Mouse (Mus musculus) liver, adult 2 months (tissue): Measurements from ENCODE around the gene Gabbr2. TPM values are rescaled to one million over a fixed set of nuclear protein-coding genes. Genes with fewer than 3 reads are reported as not detected.

Experiments used
- DNase-seq: peaks from one replicate; pipeline ENCODE4 v3.0.0-alpha.2; 2011; ENCODE audit warnings: low read depth, low spot score; ENCODE audit errors: extremely low read depth
- H3K27ac ChIP-seq: fragments of 200-500 bp; replicated peaks from 2 replicates; pipeline ENCODE4 v1.5.1; 2012; ENCODE audit warnings: low read depth, mild to moderate bottlenecking, control low read depth, inconsistent platforms, low read length; ENCODE audit not compliant: insufficient read depth
- H3K27me3 ChIP-seq: fragments of 200-500 bp; 2 replicates; pipeline ENCODE4 v1.6.1; 2012; ENCODE audit warnings: mild to moderate bottlenecking, moderate library complexity, low read length, inconsistent platforms; ENCODE audit not compliant: control insufficient read depth, insufficient read depth
- H3K36me3 ChIP-seq: fragments of 200-500 bp; 2 replicates; pipeline ENCODE4 v1.6.1; 2012; ENCODE audit warnings: low read length, inconsistent platforms; ENCODE audit not compliant: control insufficient read depth, insufficient read depth
- H3K4me1 ChIP-seq: fragments of 200-500 bp; 2 replicates; pipeline ENCODE4 v1.6.1; 2011; ENCODE audit warnings: low read length; ENCODE audit not compliant: control insufficient read depth, insufficient read depth
- H3K4me3 ChIP-seq: fragments of 200-500 bp; 2 replicates; pipeline ENCODE4 v1.5.1; 2011; ENCODE audit warnings: low read depth, mild to moderate bottlenecking, control low read depth, low read length, moderate library complexity; ENCODE audit not compliant: insufficient read depth
- H3K79me2 ChIP-seq: fragments of 200-500 bp; 2 replicates; pipeline ENCODE4 v1.6.1; 2012; ENCODE audit warnings: inconsistent platforms, mild to moderate bottlenecking, low read length, moderate library complexity; ENCODE audit not compliant: control insufficient read depth, insufficient read depth
- H3K9ac ChIP-seq: fragments of 200-500 bp; 2 replicates; pipeline ENCODE4 v1.6.1; 2012; ENCODE audit warnings: low read depth, mild to moderate bottlenecking, control low read depth, inconsistent platforms, low read length
- CTCF ChIP-seq: fragments of 200-500 bp; IDR thresholded peaks from 2 replicates; pipeline ENCODE4 v1.5.1; 2011; ENCODE audit warnings: low read depth, low read length, control low read depth
- POLR2A ChIP-seq: fragments of 200-500 bp; IDR thresholded peaks from 2 replicates; pipeline ENCODE4 v1.6.1; 2011; ENCODE audit warnings: low read length, control low read depth; ENCODE audit not compliant: insufficient read depth; ENCODE audit errors: extremely low read depth
- WGBS: fragments of 180-500 bp; shearing (Covaris S2); methylation state at CpG from one replicate; pipeline ENCODE4 v1.1.7; 2018; 5-methylcytosine and 5-hydroxymethylcytosine counted together
- polyA plus RNA-seq: library from polyadenylated mRNA; depleted of rRNA; stranded (reverse); fragments of >200 nt; gene quantifications from 2 replicates; pipeline ENCODE4 v1.2.3, GENCODE M21; 2012
- total RNA-seq: library from RNA; depleted of rRNA; stranded (reverse); fragments of >200 nt; gene quantifications from 2 replicates; pipeline ENCODE4 v1.2.3, GENCODE M21; 2014

Gabbr2 gene
- total and polyA plus RNA-seq, 2 experiments: 7.7 to 15.0 TPM

DNA sequence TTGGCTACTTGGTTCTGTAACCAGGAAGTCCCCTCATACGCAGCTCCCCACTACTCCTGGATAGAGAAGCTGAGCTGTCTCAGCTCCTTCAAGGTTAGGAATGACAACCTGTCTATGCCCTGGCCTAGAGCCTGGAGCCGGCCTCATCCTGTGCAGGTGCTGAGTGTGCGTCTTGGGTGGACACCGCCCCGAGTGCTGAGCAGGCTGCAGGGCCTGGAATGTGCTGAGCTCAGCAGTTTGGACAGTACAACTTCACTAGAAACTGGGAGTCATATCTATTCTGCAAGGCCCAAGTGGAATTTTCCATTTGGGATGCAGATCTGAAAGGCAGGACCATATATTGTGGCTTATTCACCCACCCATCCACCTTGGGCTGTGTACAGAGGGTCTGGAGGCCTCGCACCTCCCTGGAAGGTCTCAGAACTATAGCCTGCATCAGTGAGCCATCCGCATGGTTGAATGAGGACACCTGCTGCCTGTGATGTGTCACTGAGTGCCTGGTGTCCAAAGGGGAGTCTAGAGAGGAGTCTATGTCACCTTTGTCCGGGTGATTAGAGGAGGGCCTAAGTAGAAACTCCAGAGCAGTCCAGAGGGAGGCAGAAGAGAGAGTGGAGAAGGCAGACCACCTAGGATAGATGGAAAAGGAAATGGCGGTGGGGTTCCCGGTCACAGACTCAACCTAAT is 165.7 kb downstream of the Gabbr2 start:
- no peaks in the 10 kb centered on the region for H3K79me2 ChIP-seq
- TF ChIP-seq CTCF (no peak), POLR2A (no peak)
- 81% methylated on average over 10 of the region's 10 CpGs for WGBS
- no peak overlapping the region for H3K27ac ChIP-seq
- no peaks in the 10 kb centered on the region for H3K27me3 ChIP-seq
- no peaks in the 10 kb centered on the region for H3K36me3 ChIP-seq
- no peak overlapping the region for H3K4me3 ChIP-seq
- no peak overlapping the region for H3K9ac ChIP-seq
- no peaks in the 10 kb centered on the region for H3K4me1 ChIP-seq
- DNase-seq: no peak

DNA sequence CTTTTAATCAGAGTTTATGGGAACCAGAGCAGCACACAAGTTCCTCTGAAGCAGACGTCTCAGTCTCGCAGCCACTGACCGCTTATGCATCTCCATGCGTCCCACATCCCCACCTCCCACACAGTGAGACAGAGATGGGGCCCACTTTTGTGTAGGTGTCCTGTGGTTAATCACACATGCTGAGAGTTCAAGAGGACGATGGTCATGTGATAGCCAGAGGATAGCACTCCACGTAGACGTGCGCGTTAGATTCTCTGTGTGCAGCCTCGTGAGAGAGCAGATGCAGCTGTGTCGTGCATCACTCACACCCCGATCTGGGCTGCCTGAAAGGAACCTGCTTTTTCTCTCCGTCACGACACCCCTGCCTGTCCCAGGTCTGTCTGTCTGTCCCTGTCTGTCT is 167.9 kb downstream of the Gabbr2 start:
- 96% methylated on average over 14 of the region's 14 CpGs for WGBS
- H3K4me1 ChIP-seq: no peaks in the 10 kb centered on the region
- TF ChIP-seq POLR2A (no peak), CTCF (no peak)
- no peaks in the 10 kb centered on the region for H3K36me3 ChIP-seq
- DNase-seq: no peak
- H3K9ac ChIP-seq: no peak overlapping the region
- no peak overlapping the region for H3K4me3 ChIP-seq
- H3K27me3 ChIP-seq: no peaks in the 10 kb centered on the region
- H3K27ac ChIP-seq: no peak overlapping the region
- no peaks in the 10 kb centered on the region for H3K79me2 ChIP-seq

DNA sequence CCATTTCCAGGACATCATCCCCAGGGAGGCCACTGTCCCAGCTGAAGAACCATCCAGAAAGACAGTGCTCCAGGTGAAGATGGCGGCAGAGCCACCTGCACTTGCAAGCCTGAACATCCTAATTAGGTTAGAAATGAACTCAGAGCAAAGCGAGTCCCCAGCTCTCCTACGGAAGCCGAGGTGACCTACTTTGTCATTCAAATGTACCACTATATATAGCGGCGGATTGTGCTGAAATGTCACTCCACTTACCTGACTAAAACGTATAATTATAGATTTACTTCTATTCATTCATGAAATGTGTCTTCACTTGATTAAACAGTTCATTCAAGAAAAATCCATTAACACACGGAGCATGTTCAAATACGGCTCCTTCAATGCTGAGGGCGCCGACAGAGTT is 170.0 kb downstream of the Gabbr2 start:
- no peaks in the 10 kb centered on the region for H3K4me1 ChIP-seq
- no peaks in the 10 kb centered on the region for H3K27me3 ChIP-seq

DNA sequence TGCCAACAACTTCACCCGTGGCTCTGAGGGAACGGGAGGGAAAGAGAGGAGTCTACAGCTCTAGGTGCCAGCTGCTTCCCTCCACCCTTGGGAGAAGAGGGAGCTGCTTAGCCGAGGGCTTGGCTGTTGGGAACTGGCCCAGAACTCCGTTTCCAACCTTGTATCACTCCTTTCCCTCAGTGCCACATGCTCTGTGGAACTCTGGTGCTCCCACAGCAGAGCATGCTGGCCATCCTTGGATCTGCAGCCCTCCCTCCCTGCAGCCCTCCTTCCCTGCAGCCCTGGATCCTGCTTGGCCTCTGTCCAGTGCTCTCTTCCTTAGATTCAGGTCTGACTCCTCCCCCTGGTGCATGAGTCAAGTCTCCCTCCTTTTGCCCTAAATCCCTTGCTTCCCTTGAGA is 176.7 kb downstream of the Gabbr2 start:
- Histone ChIP-seq H3K79me2 (no peaks in the 10 kb centered on the region), H3K4me1 (no peaks in the 10 kb centered on the region), H3K27me3 (no peaks in the 10 kb centered on the region), H3K27ac (no peak overlapping the region), H3K36me3 (no peaks in the 10 kb centered on the region), H3K4me3 (no peak overlapping the region), H3K9ac (no peak overlapping the region)
- TF ChIP-seq CTCF (no peak), POLR2A (no peak)
- DNase-seq: no peak
- WGBS: 85% methylated on average over 4 of the region's 4 CpGs

More for the DNA sequence above, 170.0 kb downstream of the Gabbr2 start:
- H3K4me3 ChIP-seq: no peak overlapping the region
- no peak overlapping the region for H3K27ac ChIP-seq
- no peaks in the 10 kb centered on the region for H3K79me2 ChIP-seq
- TF ChIP-seq POLR2A (no peak), CTCF (no peak)
- WGBS: 96% methylated on average over 11 of the region's 11 CpGs
- no peak overlapping the region for H3K9ac ChIP-seq
- DNase-seq: no peak
- no peaks in the 10 kb centered on the region for H3K36me3 ChIP-seq

DNA sequence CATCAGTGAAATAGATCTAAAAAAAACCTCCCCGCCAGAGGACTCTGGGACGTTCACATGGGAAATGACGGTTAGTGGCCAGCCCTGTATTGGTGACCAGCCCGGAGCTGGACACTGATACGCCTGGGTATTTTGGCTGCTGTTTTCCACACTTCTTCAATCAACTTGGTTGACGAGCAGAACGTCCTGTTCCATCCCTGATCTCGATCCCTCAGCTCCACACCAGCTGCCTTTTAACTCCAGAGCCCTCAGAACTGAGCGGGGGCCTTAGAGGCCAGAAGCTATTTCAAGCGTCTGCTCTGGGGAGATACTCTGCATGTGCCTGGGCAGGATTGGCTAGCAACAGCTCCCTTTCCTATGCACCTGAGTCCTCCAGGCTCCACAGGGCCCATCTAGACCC is 177.4 kb downstream of the Gabbr2 start:
- no peak for DNase-seq
- H3K4me1 ChIP-seq: no peaks in the 10 kb centered on the region
- no peaks in the 10 kb centered on the region for H3K79me2 ChIP-seq
- WGBS: 86% methylated on average over 10 of the region's 10 CpGs
- H3K4me3 ChIP-seq: no peak overlapping the region
- H3K27me3 ChIP-seq: no peaks in the 10 kb centered on the region
- H3K36me3 ChIP-seq: no peaks in the 10 kb centered on the region
- H3K9ac ChIP-seq: no peak overlapping the region
- no peak overlapping the region for H3K27ac ChIP-seq
- TF ChIP-seq POLR2A: no peak
- TF ChIP-seq CTCF: no peak

DNA sequence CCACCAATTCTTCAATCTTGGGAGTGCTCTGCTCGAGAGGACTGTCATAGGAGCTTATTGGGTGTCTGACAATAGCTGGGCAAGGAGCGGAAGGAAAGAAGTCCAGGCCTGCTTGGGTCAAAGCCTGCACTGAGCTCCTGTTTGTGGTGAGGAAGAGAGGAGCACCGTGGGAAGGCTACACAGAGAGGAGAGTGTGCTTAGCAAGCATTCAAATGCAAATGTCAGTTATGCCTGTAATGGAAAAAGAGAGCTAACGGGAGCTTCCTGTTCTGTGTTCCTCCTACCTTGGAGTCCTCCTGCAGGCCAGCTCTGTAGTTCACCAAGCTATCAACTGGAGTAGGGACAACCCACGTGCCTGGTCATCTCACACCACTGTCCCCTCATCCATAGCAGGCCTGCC is 180.5 kb downstream of the Gabbr2 start:
- H3K27me3 ChIP-seq: no peaks in the 10 kb centered on the region
- H3K4me3 ChIP-seq: no peak overlapping the region
- DNase-seq: no peak
- H3K36me3 ChIP-seq: no peaks in the 10 kb centered on the region
- H3K79me2 ChIP-seq: no peaks in the 10 kb centered on the region
- no peaks in the 10 kb centered on the region for H3K4me1 ChIP-seq
- TF ChIP-seq POLR2A (no peak), CTCF (no peak)
- no peak overlapping the region for H3K9ac ChIP-seq
- no peak overlapping the region for H3K27ac ChIP-seq
- WGBS: 78% methylated on average over 5 of the region's 5 CpGs
